Mouse (Mus musculus) 3T3-L1 (cell line): Measurements from ENCODE around the gene Adgrl2.
A peak's percentile ranks its signal among the peaks of the same experiment; 100 is the strongest.

Experiments
- DNase-seq: peaks from one replicate; pipeline ENCODE4 v3.0.0-alpha.2; 2015; ENCODE audit warnings: low read depth, low spot score

Gene Adgrl2

GRCm38 (mm10) chr3:148977124-148977529 is 13.2 kb downstream of the Adgrl2 start:
- no peak for DNase-seq

- no peak for DNase-seq
These were observed 18.3 kb downstream of the Adgrl2 start for GRCm38 (mm10) chr3:148971893-148972596.

- DNase-seq, result no peak
These were observed 25.3 kb downstream of the Adgrl2 start for GRCm38 (mm10) chr3:148964991-148965605.

GRCm38 (mm10) chr3:148963381-148964044 is 26.8 kb downstream of the Adgrl2 start:
- no peak for DNase-seq

- DNase-seq, result no peak
These were observed 28.7 kb downstream of the Adgrl2 start for GRCm38 (mm10) chr3:148961611-148962010.

GRCm38 (mm10) chr3:148960751-148961289 is 29.5 kb downstream of the Adgrl2 start:
- no peak for DNase-seq

GRCm38 (mm10) chr3:148960215-148960614 is 30.1 kb downstream of the Adgrl2 start:
- no peak for DNase-seq

GRCm38 (mm10) chr3:148959327-148960025 is 30.9 kb downstream of the Adgrl2 start:
- DNase-seq, result no peak

GRCm38 (mm10) chr3:148958714-148959113 is 31.6 kb downstream of the Adgrl2 start:
- no peak for DNase-seq

GRCm38 (mm10) chr3:148958185-148958584 is 32.2 kb downstream of the Adgrl2 start:
- no peak for DNase-seq

- no peak for DNase-seq
These were observed 33.5 kb downstream of the Adgrl2 start for GRCm38 (mm10) chr3:148956887-148957286.

GRCm38 (mm10) chr3:148949796-148950195 is 40.6 kb downstream of the Adgrl2 start:
- no peak for DNase-seq

- DNase-seq, result no peak
These were observed 42.5 kb downstream of the Adgrl2 start for GRCm38 (mm10) chr3:148947805-148948405.

GRCm38 (mm10) chr3:148947266-148947665 is 43.1 kb downstream of the Adgrl2 start:
- DNase-seq, result peak; percentile 63

GRCm38 (mm10) chr3:148945534-148945933 is 44.8 kb downstream of the Adgrl2 start:
- DNase-seq, result no peak

- no peak for DNase-seq
These were observed 50.9 kb downstream of the Adgrl2 start for GRCm38 (mm10) chr3:148939457-148939856.

GRCm38 (mm10) chr3:148935056-148935455 is 55.3 kb downstream of the Adgrl2 start:
- no peak for DNase-seq

- no peak for DNase-seq
These were observed 56.1 kb downstream of the Adgrl2 start for GRCm38 (mm10) chr3:148934279-148934678.

GRCm38 (mm10) chr3:148933160-148933559 is 57.2 kb downstream of the Adgrl2 start:
- DNase-seq, result no peak

GRCm38 (mm10) chr3:148930913-148931312 is 59.4 kb downstream of the Adgrl2 start:
- no peak for DNase-seq

- no peak for DNase-seq
These were observed 64.0 kb downstream of the Adgrl2 start for GRCm38 (mm10) chr3:148926330-148926729.
